Mouse (Mus musculus) layer of hippocampus, adult 8-10 months (tissue): ENCODE data around the gene Zfp335. TPM values are rescaled to one million over a fixed set of nuclear protein-coding genes. Genes with fewer than 3 reads are reported as not detected.
A peak's percentile ranks its signal among the peaks of the same experiment; 100 is the strongest.

Experiments used
- DNase-seq, 2 experiments: peaks; one replicate each; pipeline ENCODE4 v3.0.0; 2022; ENCODE audit warnings: low spot score in 2 of 2
- total RNA-seq, 4 experiments: library from RNA; stranded (reverse); gene quantifications; 2 replicates each; pipeline ENCODE4 v1.2.4; 2022

The Zfp335 gene
- total RNA-seq, 4 experiments from 2014 or later: 24.8 to 33.0 (median 29.0) TPM

DNA sequence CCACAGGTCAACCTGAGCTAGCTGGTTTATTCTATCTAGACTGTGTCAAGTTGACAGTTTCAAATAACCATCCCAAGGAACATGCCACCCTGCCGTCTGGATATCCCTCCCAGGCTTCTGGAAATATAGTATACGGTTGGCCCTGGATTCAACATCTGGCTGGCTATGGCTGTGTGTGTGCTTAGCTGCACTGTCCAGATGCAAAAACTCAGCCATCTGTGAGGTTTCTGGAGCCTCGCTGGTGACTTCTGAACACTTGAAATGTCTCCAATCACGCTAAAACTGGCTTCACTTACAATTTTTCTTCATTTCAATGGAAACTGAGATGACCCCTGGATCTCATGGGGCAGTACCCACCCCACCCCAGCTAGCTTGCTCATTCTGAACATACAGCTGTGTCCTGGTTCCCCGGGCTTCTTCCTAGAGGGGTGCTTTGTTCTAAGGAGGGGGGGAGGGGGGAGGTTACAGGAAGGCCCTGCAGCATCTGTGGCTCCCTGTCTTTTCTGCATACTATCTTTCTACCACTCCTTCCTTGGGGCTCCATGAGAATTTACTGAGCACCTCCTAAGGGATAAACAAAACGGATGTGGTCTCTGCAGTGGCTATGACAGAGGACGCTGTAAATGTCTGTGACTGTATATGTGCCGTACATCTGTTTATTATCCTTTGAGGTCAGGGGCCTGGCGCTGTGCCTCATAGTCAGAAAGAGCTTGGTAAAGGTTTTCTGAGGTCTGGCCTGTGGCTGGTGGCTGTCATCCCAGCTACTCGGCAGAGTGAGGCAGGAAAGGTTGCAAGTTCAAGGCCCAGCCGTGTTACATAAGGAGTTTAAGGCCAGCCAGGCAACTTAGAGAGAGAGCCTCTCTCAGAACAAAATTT lies 19.4 kb upstream of the Zfp335 start:
- DNase-seq: no peak

GRCm38 (mm10) chr2:164924100-164924857 lies 12.7 kb upstream of the Zfp335 start:
- peak; percentile 84 to 94 for DNase-seq

- DNase-seq: no peak
These were observed 11.7 kb upstream of the Zfp335 start for GRCm38 (mm10) chr2:164923291-164923690.

DNA sequence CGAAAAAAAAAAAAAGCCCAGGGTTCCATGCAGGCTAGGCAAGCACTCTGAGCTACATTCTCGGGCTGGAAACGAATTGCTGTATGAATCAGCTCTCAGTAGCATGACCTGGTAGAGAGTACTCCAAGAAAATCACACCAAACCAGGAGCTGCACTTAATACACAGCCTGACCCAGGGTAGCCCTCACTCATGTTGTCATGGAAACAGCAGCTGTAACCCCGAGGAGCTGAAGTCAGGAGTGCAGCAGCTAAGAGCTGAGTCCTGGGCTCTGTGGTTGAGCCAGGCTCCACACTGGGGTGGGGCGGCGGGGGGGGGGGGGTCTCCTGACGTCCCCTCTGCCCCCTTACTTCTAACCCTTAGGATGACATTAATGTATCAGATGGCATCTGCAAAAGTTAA lies 10.4 kb upstream of the Zfp335 start:
- no peak for DNase-seq

DNA sequence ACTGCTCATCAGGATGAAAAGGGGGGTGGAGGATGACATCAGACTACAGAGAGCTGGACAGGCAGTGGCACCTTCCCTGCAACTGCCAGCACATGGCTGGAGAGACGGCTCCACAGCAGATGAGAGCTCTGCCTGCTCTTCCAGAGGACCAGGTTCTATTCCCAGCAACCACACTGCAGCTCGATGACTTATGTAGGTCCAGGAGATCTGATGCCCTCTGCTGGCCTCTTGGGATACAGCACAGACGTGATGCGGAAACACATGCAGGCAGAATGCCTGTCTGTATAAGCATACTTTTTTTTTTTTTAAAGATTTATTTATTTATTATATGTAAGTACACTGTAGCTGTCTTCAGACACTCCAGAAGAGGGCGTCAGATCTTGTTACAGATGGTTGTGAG lies 6.8 kb upstream of the Zfp335 start:
- no peak for DNase-seq

DNA sequence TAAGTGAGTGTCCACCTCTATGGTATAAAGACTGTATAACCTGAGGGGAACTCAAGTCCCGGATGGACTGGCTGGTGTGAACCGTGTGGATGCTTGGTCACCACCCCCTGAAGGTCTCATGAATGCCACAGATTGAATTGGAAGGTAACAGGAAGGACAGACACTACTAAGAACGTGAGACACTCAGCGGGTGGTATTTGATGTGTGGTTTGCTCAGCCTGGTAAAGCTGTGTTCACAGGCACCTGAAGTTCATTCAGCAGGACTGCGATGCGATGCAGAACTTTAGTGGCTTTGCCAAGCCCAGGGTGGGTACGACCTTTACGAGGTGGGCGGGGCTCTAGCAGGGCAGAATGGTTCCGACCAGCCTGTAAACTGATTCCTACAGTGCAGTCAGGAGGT lies 5.8 kb upstream of the Zfp335 start:
- no peak for DNase-seq

DNA sequence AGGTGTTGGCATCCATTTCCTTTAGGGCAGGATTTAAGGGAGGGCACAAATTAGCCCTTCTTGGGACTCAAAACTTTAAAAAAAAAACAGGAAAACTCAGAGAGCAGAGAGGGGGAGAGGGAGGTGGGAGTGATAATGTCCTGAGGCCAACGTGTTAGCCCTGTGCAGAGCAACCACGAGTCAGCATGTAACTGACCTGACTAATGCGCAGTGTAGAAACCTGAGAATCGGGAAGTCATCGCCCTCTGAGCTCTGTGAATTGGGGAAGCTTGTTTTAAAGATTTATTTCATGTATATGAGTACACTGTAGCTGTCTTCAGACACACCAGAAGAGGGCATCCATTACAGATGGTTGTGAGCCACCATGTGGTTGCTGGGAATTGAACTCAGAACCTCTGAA lies 5.3 kb upstream of the Zfp335 start:
- no peak for DNase-seq

GRCm38 (mm10) chr2:164913428-164913786 lies 1.9 kb upstream of the Zfp335 start:
- DNase-seq: no peak

DNA sequence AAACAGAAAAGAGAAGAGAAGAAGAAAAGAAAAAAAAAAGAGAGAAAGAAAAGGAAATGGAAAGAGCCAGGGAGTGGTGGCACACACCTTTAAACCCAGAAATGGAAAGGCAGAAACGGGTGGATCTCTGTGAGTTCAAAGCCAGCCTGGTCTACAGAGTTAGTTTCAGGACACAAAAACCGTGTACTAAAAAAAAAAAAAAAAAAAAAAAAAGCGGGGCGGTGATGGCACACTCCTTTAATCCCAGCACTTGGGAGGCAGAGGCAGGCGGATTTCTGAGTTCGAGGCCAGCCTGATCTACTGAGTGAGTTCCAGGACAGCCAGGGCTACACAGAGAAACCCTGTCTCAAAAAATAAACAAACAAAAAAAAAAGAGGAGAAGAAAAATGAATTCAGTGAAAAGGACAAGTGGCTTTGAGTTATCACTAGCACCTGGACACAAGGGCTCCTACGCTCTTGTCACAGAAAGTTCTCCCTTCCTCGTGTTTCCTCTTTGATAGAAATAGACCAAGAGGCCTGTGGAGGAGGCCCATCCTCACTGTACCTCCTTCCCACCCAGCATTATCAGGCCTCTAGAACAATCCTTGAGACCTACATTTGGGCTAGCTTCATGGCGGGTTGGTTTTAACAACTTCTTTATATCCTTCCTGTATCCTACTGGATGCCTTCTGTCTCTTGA lies 1.3 kb upstream of the Zfp335 start:
- DNase-seq: no peak

DNA sequence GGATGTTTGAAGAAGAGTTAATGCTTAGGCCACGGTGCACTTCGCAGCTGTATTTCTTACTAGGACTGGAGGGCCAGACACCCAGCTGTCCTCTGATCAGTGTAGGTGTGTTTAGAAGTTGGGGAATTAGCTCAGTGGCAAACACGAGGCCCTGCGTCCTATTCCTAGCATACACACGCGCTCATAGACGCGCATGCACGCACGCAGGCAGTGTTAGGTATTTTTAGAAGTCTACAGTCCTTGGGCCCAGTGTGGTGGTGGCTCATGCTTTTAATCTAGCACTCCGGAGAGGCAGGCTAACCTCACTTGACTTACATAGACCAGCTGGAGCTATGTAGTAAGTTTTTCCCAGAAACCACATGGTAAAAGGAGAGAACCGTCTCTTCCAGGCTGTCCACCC lies 594 bp upstream of the Zfp335 start:
- DNase-seq: peak; percentile 57 to 76

DNA sequence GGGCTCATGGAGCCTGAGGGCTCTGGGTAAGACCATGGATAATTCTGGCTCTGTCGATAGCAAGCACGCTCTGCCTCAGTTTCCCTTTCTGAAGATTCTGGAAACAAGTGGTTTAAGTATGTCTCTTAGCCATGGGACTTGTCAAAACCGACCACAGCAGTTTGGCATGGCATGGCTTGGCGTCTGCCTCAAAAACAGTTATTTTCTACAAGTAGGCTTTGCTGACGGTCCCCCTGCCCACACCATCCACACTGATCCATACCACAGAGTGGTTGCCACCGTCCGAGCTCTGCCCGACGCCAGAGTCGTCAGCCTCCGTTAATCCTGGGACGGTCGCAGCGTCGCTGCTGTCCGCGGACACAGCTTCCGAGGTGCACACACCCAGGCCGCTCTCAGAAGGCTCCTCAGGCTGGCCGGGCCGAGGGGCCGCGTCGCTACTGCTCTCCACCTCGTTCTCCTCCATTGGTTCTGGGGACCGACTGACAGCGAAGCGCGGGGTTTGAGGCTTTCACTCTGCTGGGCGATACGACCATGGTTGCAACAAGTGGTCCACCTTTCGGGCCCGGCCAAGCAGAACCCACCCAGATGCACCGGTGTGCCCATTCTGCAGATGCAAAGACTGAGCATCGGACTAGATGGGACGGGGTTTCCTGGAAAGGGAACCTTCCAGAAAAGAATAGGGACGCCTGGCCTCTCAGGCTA lies 1.0 kb downstream of the Zfp335 start:
- peak; percentile 44 to 65 for DNase-seq

GRCm38 (mm10) chr2:164909542-164909941 lies 2.0 kb downstream of the Zfp335 start:
- DNase-seq: no peak

- no peak for DNase-seq
These were observed 2.5 kb downstream of the Zfp335 start for GRCm38 (mm10) chr2:164909100-164909499.

DNA sequence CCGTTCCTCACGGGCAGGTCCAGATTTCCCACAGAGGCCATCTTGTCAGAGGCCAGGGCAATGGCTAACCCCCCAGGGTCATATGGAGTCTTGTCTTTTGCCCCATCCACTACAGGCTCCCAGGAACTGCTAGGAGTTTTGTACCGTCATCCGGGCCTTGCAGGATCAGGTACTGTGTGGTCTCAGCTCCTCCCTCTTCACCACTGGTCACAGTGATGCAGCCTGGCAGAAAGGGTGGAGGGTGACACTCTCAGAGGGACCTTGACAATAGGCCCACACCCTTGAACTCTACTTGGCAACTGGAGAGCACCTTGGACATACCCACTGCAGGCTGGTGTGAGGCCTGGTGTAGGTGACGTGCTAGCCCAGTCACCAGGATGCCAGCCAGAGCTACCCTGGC lies 3.5 kb downstream of the Zfp335 start:
- no peak for DNase-seq

GRCm38 (mm10) chr2:164907511-164907910 lies 4.0 kb downstream of the Zfp335 start:
- DNase-seq: no peak

GRCm38 (mm10) chr2:164906071-164906470 lies 5.5 kb downstream of the Zfp335 start:
- no peak for DNase-seq

DNA sequence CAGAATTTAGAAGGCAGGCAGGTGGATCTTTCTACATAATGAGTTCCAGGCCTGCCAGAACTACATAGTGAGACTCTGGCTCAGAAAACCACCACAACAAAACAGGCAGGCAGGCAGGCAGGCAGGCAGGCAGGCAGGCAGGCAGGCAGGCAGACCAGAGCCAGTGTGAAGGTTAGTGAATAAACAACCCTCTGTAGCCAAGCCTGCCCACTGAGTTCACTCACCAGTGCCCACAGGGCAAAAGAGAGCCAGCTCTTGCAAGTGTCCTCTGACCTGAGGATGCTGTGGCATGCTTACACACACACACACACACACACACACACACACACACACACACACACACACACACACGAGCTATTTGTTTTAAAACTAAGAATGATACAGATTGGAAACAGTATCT lies 8.1 kb downstream of the Zfp335 start:
- no peak for DNase-seq

DNA sequence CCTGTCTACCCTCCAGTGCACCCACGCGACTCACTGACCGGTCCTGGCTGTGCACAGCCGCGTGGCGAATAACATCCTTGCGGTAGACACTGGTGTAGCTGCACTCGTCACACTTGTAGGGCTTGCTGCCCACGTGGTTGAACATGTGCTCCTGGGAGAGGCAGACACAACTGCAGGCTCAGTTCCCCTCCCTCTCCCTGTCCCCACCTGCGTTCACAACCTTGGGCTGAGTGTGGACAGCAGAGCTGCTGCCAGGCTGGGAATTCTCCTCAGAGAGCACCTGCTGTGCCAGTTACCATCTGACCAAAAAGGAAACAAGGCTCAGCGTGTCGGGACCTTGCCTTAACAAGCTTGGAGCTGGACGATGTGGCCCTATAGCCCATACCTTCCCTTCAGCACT lies 10.2 kb downstream of the Zfp335 start:
- no peak for DNase-seq

DNA sequence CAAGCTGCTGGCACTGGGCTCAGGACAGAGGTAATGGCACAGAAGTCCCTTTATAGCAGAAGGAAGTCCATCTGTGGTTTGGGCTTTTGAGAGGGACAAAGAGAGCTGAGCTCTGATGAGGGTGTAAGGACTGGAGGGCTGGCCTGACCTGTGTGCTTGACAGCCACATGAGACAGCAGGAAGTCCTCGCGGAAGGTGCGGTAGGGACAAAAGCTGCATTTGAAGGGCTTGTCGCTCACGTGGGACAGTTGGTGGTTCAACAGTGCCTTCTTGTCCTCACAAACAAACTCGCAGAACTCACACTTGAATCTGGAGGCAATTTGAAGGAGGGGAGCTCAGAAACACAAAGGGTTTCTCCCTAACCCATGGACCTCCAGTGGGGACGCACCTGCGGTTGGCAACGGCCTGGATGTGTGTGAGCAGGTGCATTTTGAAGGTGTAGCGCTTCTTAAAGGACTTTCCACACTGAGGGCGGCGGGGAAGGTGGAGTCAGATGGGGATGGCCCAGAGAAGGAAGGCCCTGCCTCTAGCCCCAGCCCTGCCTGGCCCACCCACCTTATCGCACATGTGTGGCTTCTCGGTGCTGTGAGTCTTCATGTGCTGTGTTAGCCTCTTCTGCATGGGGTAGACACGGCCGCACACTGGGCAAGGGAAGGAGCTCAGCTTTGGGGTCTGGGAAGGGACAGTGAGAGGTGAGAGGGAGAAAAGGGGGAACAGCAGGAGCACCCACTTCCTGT lies 11.7 kb downstream of the Zfp335 start:
- DNase-seq: no peak

- DNase-seq: no peak
These were observed 12.5 kb downstream of the Zfp335 start for GRCm38 (mm10) chr2:164899034-164899433.

GRCm38 (mm10) chr2:164898008-164898407 lies 13.5 kb downstream of the Zfp335 start:
- DNase-seq: no peak
